Mouse (Mus musculus) stomach, embryonic 16.5 days (tissue): Measurements from ENCODE around the gene Zfp974. TPM values are rescaled to one million over a fixed set of nuclear protein-coding genes. Genes with fewer than 3 reads are reported as not detected.
A peak's percentile ranks its signal among the peaks of the same experiment; 100 is the strongest.
"Not testable (repeated sequence)": the region's sequence is repeated elsewhere in the genome, so short reads cannot be mapped to it uniquely, and the experiment has no call there.

Experiments
- ATAC-seq: fragments of 200-750 bp; cut with Nextera tagmentation; 2 replicates; pipeline ENCODE4 v1.8.0; 2017; ENCODE audit warnings: moderate number of reproducible peaks, moderate TSS enrichment; ENCODE audit not compliant: insufficient read depth, low FRiP score
- H3K27ac ChIP-seq: fragments of 300-500 bp; sonication (generic); 2 replicates; pipeline ENCODE4 v1.5.1; 2014; ENCODE audit warnings: low read length
- H3K27me3 ChIP-seq: fragments of 300-500 bp; sonication (generic); 2 replicates; pipeline ENCODE4 v1.6.1; 2014; ENCODE audit warnings: low read length, control low read depth, mixed read lengths; ENCODE audit not compliant: control insufficient read depth, insufficient read depth
- H3K36me3 ChIP-seq: fragments of 300-500 bp; sonication (generic); 2 replicates; pipeline ENCODE4 v1.6.1; 2014; ENCODE audit warnings: low read length; ENCODE audit not compliant: control insufficient read depth, insufficient read depth
- H3K4me1 ChIP-seq: fragments of 300-500 bp; sonication (generic); 2 replicates; pipeline ENCODE4 v1.6.1; 2014; ENCODE audit warnings: low read length, control low read depth, mixed read lengths; ENCODE audit not compliant: control insufficient read depth, insufficient read depth
- H3K4me2 ChIP-seq: fragments of 300-500 bp; sonication (generic); 2 replicates; pipeline ENCODE4 v1.6.1; 2014; ENCODE audit warnings: low read depth, low read length, mixed read lengths
- H3K4me3 ChIP-seq: fragments of 300-500 bp; sonication (generic); replicated peaks from 2 replicates; pipeline ENCODE4 v1.5.1; 2014; ENCODE audit warnings: mild to moderate bottlenecking, low read length
- H3K9ac ChIP-seq: fragments of 300-500 bp; sonication (generic); 2 replicates; pipeline ENCODE4 v1.6.1; 2014; ENCODE audit warnings: low read length
- H3K9me3 ChIP-seq: fragments of 300-500 bp; sonication (generic); replicated peaks from 2 replicates; pipeline ENCODE4 v1.6.1; 2016; ENCODE audit warnings: low read length, control low read depth; ENCODE audit not compliant: control insufficient read depth
- WGBS: fragments of 180-500 bp; shearing (Covaris S2); extraction: QIAGEN DNeasy Blood & Tissue Kit; methylation state at CpG from one replicate; pipeline ENCODE4 v1.1.7; 2014; 5-methylcytosine and 5-hydroxymethylcytosine counted together
- polyA plus RNA-seq: library from polyadenylated mRNA; unstranded; fragments of >200 nt; fragmentation: Nextera tagmentation; extraction: Ambion mirVana; gene quantifications from 2 replicates; pipeline ENCODE4 v1.2.1, GENCODE M21; 2015

The Zfp974 gene
- polyA plus RNA-seq, 1 experiment from 2014 or later: 8.4 TPM

- no peaks in the 10 kb centered on the region for H3K36me3 ChIP-seq
- no peak overlapping the region for H3K9ac ChIP-seq
- WGBS: 89% methylated on average over 4 of the region's 4 CpGs
Measured at GRCm38 (mm10) chr7:27900601-27901000, 28.7 kb downstream of the Zfp974 start.

GRCm38 (mm10) chr7:27881721-27882120, 47.5 kb downstream of the Zfp974 start:
- H3K27ac ChIP-seq: no peak overlapping the region
- ATAC-seq: no peak
- no peak overlapping the region for H3K9ac ChIP-seq
- H3K4me2 ChIP-seq: no peak overlapping the region
- H3K36me3 ChIP-seq: peaks cover 32% of the 10 kb centered on the region; the same call in 1 of the 2 replicates
- no peaks in the 10 kb centered on the region for H3K4me1 ChIP-seq
- H3K4me3 ChIP-seq: no peak overlapping the region
- H3K27me3 ChIP-seq: no peaks in the 10 kb centered on the region
- WGBS: 95% methylated on average over 4 of the region's 4 CpGs
- H3K9me3 ChIP-seq: peaks cover 3% of the 10 kb centered on the region; the same call in 1 of the 2 replicates

More at GRCm38 (mm10) chr7:27900601-27901000, 28.7 kb downstream of the Zfp974 start:
- Histone ChIP-seq H3K4me1 (no peaks in the 10 kb centered on the region; the same call in 1 of the 2 replicates), H3K9me3 (no peaks in the 10 kb centered on the region), H3K4me2 (no peak overlapping the region), H3K4me3 (no peak overlapping the region), H3K27me3 (no peaks in the 10 kb centered on the region), H3K27ac (no peak overlapping the region)
- ATAC-seq: no peak

DNA sequence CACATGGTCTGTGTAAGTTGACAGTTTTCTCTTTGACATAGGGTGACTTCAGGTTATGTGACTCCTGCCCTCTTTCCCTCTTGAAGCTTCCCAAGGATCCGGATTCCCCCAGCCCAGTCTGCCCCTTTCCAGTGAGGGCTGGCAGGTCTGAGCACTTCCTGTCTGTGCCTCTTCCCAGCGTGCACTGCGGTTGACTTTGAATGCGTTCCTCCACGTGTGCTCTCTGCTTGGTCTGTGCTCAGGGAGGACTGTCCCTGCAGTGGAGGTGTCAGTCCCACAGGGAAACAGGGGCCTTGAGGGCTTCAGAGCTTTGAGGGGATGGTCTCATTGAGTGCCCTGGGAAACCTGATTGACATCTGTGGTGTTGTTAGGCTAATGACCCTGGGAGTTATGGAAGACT, 66.7 kb downstream of the Zfp974 start:
- H3K27ac ChIP-seq, ATAC-seq: not testable (repeated sequence)
- 72% methylated on average over 5 of the region's 5 CpGs for WGBS

GRCm38 (mm10) chr7:27860396-27861235, 68.6 kb downstream of the Zfp974 start:
- WGBS: under 1% methylated on average over 22 of the region's 22 CpGs

More for the DNA sequence above, 66.7 kb downstream of the Zfp974 start:
- not testable (repeated sequence) for H3K4me2 ChIP-seq, H3K4me3 ChIP-seq, H3K9me3 ChIP-seq, H3K9ac ChIP-seq, H3K27me3 ChIP-seq, H3K4me1 ChIP-seq
- H3K36me3 ChIP-seq: peaks cover 17% of the 10 kb centered on the region

GRCm38 (mm10) chr7:27859301-27860251, 69.7 kb downstream of the Zfp974 start:
- Histone ChIP-seq H3K4me2 (peak overlapping the region; percentile 81), H3K27ac (peak overlapping the region; percentile 94), H3K9me3 (no peaks in the 10 kb centered on the region), H3K9ac (peak overlapping the region; percentile 87), H3K4me3 (peak overlapping the region; percentile 78), H3K27me3 (no peaks in the 10 kb centered on the region), H3K4me1 (peaks cover 9% of the 10 kb centered on the region), H3K36me3 (peaks cover 2% of the 10 kb centered on the region; the same call in 1 of the 2 replicates)
- ATAC-seq: peak; percentile 26; the same call in 1 of the 2 replicates
- 20% methylated on average over 10 of the region's 10 CpGs for WGBS

More at GRCm38 (mm10) chr7:27860396-27861235, 68.6 kb downstream of the Zfp974 start:
- Histone ChIP-seq H3K4me1 (peaks cover 9% of the 10 kb centered on the region), H3K4me3 (peak overlapping the region; percentile 78), H3K9me3 (no peaks in the 10 kb centered on the region), H3K36me3 (peaks cover 5% of the 10 kb centered on the region; the same call in 1 of the 2 replicates), H3K4me2 (peak overlapping the region; percentile 81), H3K9ac (peak overlapping the region; percentile 87), H3K27me3 (no peaks in the 10 kb centered on the region), H3K27ac (peak overlapping the region; percentile 94)
- ATAC-seq: peak; percentile 93

Other genes starting within 250 kb of the Zfp974 start
- 2.5 and 4.1 TPM in 2 replicates for gene Zfp607b, start 240.1 kb downstream of the Zfp974 start, polyA plus RNA-seq
- gene Zfp60, start 198.1 kb downstream of the Zfp974 start, polyA plus RNA-seq: 27.8 and 28.2 TPM in 2 replicates
- 1.9 and 2.5 TPM in 2 replicates for gene Zfp626, start 122.3 kb downstream of the Zfp974 start, polyA plus RNA-seq
- 6.4 and 6.7 TPM in 2 replicates for gene Zfp59, start 90.9 kb downstream of the Zfp974 start, polyA plus RNA-seq
- gene Zfp607a, start 71.9 kb downstream of the Zfp974 start, polyA plus RNA-seq: 3.9 and 4.6 TPM in 2 replicates
- 18.5 and 18.8 TPM in 2 replicates for gene Zfp780b, start 49.7 kb upstream of the Zfp974 start, polyA plus RNA-seq
- 3.6 TPM in 2 replicates for gene Zfp850, start 84.7 kb upstream of the Zfp974 start, polyA plus RNA-seq
- gene Psmc4, start 120.6 kb upstream of the Zfp974 start, polyA plus RNA-seq: 245 and 251 TPM in 2 replicates
- 45.7 and 60.7 TPM in 2 replicates for gene Fcgbp, start 141.8 kb upstream of the Zfp974 start, polyA plus RNA-seq
- gene 9530053A07Rik, start 200.0 kb upstream of the Zfp974 start, polyA plus RNA-seq: 0.03 and 0.04 TPM in 2 replicates
- gene Fbl, start 240.2 kb upstream of the Zfp974 start, polyA plus RNA-seq: 60.0 and 86.3 TPM in 2 replicates